Mouse (Mus musculus): ENCODE measurements around the gene Cckar.

DNA sequence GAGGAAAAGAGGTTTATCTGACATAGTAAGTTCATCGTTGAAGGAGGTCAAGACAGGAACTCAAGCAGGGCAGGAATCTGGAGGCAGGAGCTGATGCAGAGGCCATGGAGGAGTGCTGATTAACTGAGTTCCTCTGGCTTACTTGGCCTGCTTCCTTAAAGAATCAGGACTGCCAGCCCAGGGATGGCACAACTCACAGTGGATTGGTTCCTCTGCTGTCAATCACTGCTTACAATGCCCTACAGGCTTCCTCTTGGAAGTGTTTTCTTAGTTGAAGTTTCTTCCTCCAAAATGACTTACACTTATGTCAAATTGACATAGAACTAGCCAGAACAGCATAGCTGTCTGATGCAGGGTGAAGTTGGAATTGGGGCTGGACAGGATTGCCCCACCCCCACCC lies 45.1 kb downstream of the Cckar start:
- TF ChIP-seq CTCF (conservative IDR thresholded peaks at IDR 0.05 in 1 of 2, IDR thresholded peaks at IDR 0.05 in 1 of 2; ENCODE audit: low read depth in 2 of 2, low read length in 2 of 2): no peak
- no peak for TF ChIP-seq GABPA (IDR thresholded peaks at IDR 0.05; ENCODE audit: insufficient replicate concordance, low read depth, low read length)
- TF ChIP-seq E2F4 (IDR thresholded peaks at IDR 0.05; ENCODE audit: insufficient replicate concordance, low read depth, low read length): no peak
- TF ChIP-seq MAFK (IDR thresholded peaks at IDR 0.05; ENCODE audit: insufficient replicate concordance, low read length): no peak
- no peak for TF ChIP-seq HCFC1 (IDR thresholded peaks at IDR 0.05; ENCODE audit: low read depth, low read length)
- TF ChIP-seq MAZ (IDR thresholded peaks at IDR 0.05; ENCODE audit: low read depth, low read length): no peak
